In genomic region chr15:103285778-103286417, GRCm38 (mm10) we compare ENCODE assay signal across 10 mouse cellular contexts. TPM values are rescaled to one million over a fixed set of nuclear protein-coding genes. Genes with fewer than 3 reads are reported as not detected.
A peak's percentile ranks its signal among the peaks of the same experiment; 100 is the strongest.
DNase-seq lines count a peak whose midpoint lies in the region; ATAC-seq lines count a peak whose summit lies in the region.
"Had no signal": no experiment of that assay in that cellular context is flagged by ENCODE, and none has a peak within 500 bp of the region (broad histone marks: within the 10 kb centered on the region; RNA-seq: fewer than 3 reads in every experiment).

No protein-coding gene starts in this region.

- peak; percentile 68 to 77 for DNase-seq in layer of hippocampus, postnatal 10 days (ENCODE audit: low spot score in 2 of 2)
- DNase-seq in layer of hippocampus, adult 9-11 months: no peak
- peak; percentile 36 to 74 for DNase-seq in heart, adult 9 months (ENCODE audit: low spot score in 2 of 2)
- no peak for DNase-seq in spleen, postnatal 14 days (ENCODE audit: low spot score in 2 of 2)
- DNase-seq in urinary bladder, adult 2 months (ENCODE audit: low spot score): no peak

- WGBS in embryonic facial prominence, embryonic 13.5 days: 68% methylated on average over 1 of the region's 1 CpGs
- WGBS in limb, embryonic 13.5 days: 44% methylated on average over 1 of the region's 1 CpGs
- 44% methylated on average over 1 of the region's 1 CpGs for WGBS in neural tube, embryonic 15.5 days

- no peaks in the 10 kb centered on the region for H3K27me3 ChIP-seq in embryonic facial prominence, embryonic 13.5 days
- no peaks in the 10 kb centered on the region for H3K27me3 ChIP-seq in limb, embryonic 13.5 days
- H3K27me3 ChIP-seq in neural tube, embryonic 15.5 days (replicated peaks): no peaks in the 10 kb centered on the region
- H3K27me3 ChIP-seq: Patski had no signal

- H3K36me3 ChIP-seq in embryonic facial prominence, embryonic 13.5 days: peaks cover 33% of the 10 kb centered on the region
- peaks cover 15% of the 10 kb centered on the region for H3K36me3 ChIP-seq in limb, embryonic 13.5 days
- H3K36me3 ChIP-seq in neural tube, embryonic 15.5 days: peaks cover 9% of the 10 kb centered on the region; the same call in 1 of the 2 replicates

- no peak for ATAC-seq in embryonic facial prominence, embryonic 13.5 days (ENCODE audit: insufficient number of reproducible peaks, insufficient read depth, low FRiP score, low TSS enrichment, low read depth)
- no peak for ATAC-seq in limb, embryonic 13.5 days (ENCODE audit: low FRiP score, low read depth)
- ATAC-seq in neural tube, embryonic 15.5 days (ENCODE audit: low FRiP score): peak; percentile 40
- ATAC-seq: Patski had no signal

- no peaks in the 10 kb centered on the region for H3K9me3 ChIP-seq in embryonic facial prominence, embryonic 13.5 days
- H3K9me3 ChIP-seq in limb, embryonic 13.5 days: no peaks in the 10 kb centered on the region
- no peaks in the 10 kb centered on the region for H3K9me3 ChIP-seq in neural tube, embryonic 15.5 days (replicated peaks)

- peak overlapping the region; percentile 64 for H3K27ac ChIP-seq in embryonic facial prominence, embryonic 13.5 days
- peak overlapping the region; percentile 66 for H3K27ac ChIP-seq in limb, embryonic 13.5 days
- H3K27ac ChIP-seq in neural tube, embryonic 15.5 days (replicated peaks): peak overlapping the region; percentile 75

- no peak overlapping the region for H3K9ac ChIP-seq in embryonic facial prominence, embryonic 13.5 days
- H3K9ac ChIP-seq in limb, embryonic 13.5 days: no peak overlapping the region
- H3K9ac ChIP-seq in neural tube, embryonic 15.5 days (replicated peaks): no peak overlapping the region; the same call in 1 of the 2 replicates

- H3K4me2 ChIP-seq in embryonic facial prominence, embryonic 13.5 days: no peak overlapping the region
- no peak overlapping the region for H3K4me2 ChIP-seq in limb, embryonic 13.5 days (replicated peaks)
- no peak overlapping the region for H3K4me2 ChIP-seq in neural tube, embryonic 15.5 days

- H3K4me3 ChIP-seq in embryonic facial prominence, embryonic 13.5 days: no peak overlapping the region
- H3K4me3 ChIP-seq in limb, embryonic 13.5 days: no peak overlapping the region
- no peak overlapping the region for H3K4me3 ChIP-seq in neural tube, embryonic 15.5 days (replicated peaks)
- H3K4me3 ChIP-seq: erythroblast, embryonic 14.5 days had no signal

- H3K4me1 ChIP-seq in embryonic facial prominence, embryonic 13.5 days: peaks cover 24% of the 10 kb centered on the region
- peaks cover 52% of the 10 kb centered on the region for H3K4me1 ChIP-seq in limb, embryonic 13.5 days
- H3K4me1 ChIP-seq in neural tube, embryonic 15.5 days: peaks cover 35% of the 10 kb centered on the region

RNA-seq across cellular contexts. Expression of gene Copz1, which starts 13.4 kb away (rescaled TPM):
- 100 to 1,000 TPM; 111 to 112 TPM for total RNA-seq in layer of hippocampus, postnatal 10 days (2021)
- 254 and 287 TPM in 2 replicates for polyA plus RNA-seq in embryonic facial prominence, embryonic 13.5 days (2015; fragmentation: Nextera tagmentation; extraction: Ambion mirVana)
- 283 TPM in 2 replicates for polyA plus RNA-seq in limb, embryonic 13.5 days (2015; fragmentation: Nextera tagmentation; extraction: Ambion mirVana)
- 190 and 207 TPM in 2 replicates for polyA plus RNA-seq in neural tube, embryonic 15.5 days (2015; fragmentation: Nextera tagmentation; extraction: Ambion mirVana)
- 125 and 135 TPM in 2 replicates for polyA plus RNA-seq in urinary bladder, adult 2 months (2012; rRNA removed)

RNA-seq across cellular contexts. Expression of gene Gpr84, which starts 24.5 kb away (rescaled TPM):
- 1 to 10 TPM in 1 of 2 experiments, under 1 TPM in 1; 0.89 to 1.0 TPM for total RNA-seq in layer of hippocampus, postnatal 10 days (2021)
- 0.54 and 0.62 TPM in 2 replicates for polyA plus RNA-seq in embryonic facial prominence, embryonic 13.5 days (2015; fragmentation: Nextera tagmentation; extraction: Ambion mirVana)
- polyA plus RNA-seq in limb, embryonic 13.5 days (2015; fragmentation: Nextera tagmentation; extraction: Ambion mirVana): 0.34 and 0.41 TPM in 2 replicates
- polyA plus RNA-seq in neural tube, embryonic 15.5 days (2015; fragmentation: Nextera tagmentation; extraction: Ambion mirVana): 0.33 and 0.60 TPM in 2 replicates
- polyA plus RNA-seq in urinary bladder, adult 2 months (2012; rRNA removed): not detected in 2 replicates
- polyA plus RNA-seq: erythroblast, embryonic 14.5 days; Patski had no signal

RNA-seq across cellular contexts. Expression of gene Nfe2, which starts 27.7 kb away (rescaled TPM):
- total RNA-seq in layer of hippocampus, postnatal 10 days (2021): under 1 TPM in 1 of 2 experiments, not detected in 1; 0.39 TPM
- polyA plus RNA-seq in embryonic facial prominence, embryonic 13.5 days (2015; fragmentation: Nextera tagmentation; extraction: Ambion mirVana): 2.4 and 2.9 TPM in 2 replicates
- 2.8 and 3.8 TPM in 2 replicates for polyA plus RNA-seq in limb, embryonic 13.5 days (2015; fragmentation: Nextera tagmentation; extraction: Ambion mirVana)
- 0.99 and 4.6 TPM in 2 replicates for polyA plus RNA-seq in neural tube, embryonic 15.5 days (2015; fragmentation: Nextera tagmentation; extraction: Ambion mirVana)
- 0.28 and 0.34 TPM in 2 replicates for polyA plus RNA-seq in urinary bladder, adult 2 months (2012; rRNA removed)
- polyA plus RNA-seq: Patski had no signal

RNA-seq across cellular contexts. Expression of gene Hnrnpa1, which starts 45.7 kb away (rescaled TPM):
- 100 to 1,000 TPM; 399 to 417 TPM for total RNA-seq in layer of hippocampus, postnatal 10 days (2021)
- 1,090 and 1,133 TPM in 2 replicates for polyA plus RNA-seq in embryonic facial prominence, embryonic 13.5 days (2015; fragmentation: Nextera tagmentation; extraction: Ambion mirVana)
- 1,120 and 1,163 TPM in 2 replicates for polyA plus RNA-seq in limb, embryonic 13.5 days (2015; fragmentation: Nextera tagmentation; extraction: Ambion mirVana)
- 582 and 600 TPM in 2 replicates for polyA plus RNA-seq in neural tube, embryonic 15.5 days (2015; fragmentation: Nextera tagmentation; extraction: Ambion mirVana)
- polyA plus RNA-seq in urinary bladder, adult 2 months (2012; rRNA removed): 323 and 341 TPM in 2 replicates

RNA-seq across cellular contexts. Expression of gene Cbx5, which starts 46.3 kb away (rescaled TPM):
- 100 to 1,000 TPM; 181 to 188 TPM for total RNA-seq in layer of hippocampus, postnatal 10 days (2021)
- polyA plus RNA-seq in embryonic facial prominence, embryonic 13.5 days (2015; fragmentation: Nextera tagmentation; extraction: Ambion mirVana): 137 and 142 TPM in 2 replicates
- 153 and 166 TPM in 2 replicates for polyA plus RNA-seq in limb, embryonic 13.5 days (2015; fragmentation: Nextera tagmentation; extraction: Ambion mirVana)
- polyA plus RNA-seq in neural tube, embryonic 15.5 days (2015; fragmentation: Nextera tagmentation; extraction: Ambion mirVana): 102 and 107 TPM in 2 replicates
- 23.9 and 24.4 TPM in 2 replicates for polyA plus RNA-seq in urinary bladder, adult 2 months (2012; rRNA removed)

Comparison
In these comparisons a context has a peak if more than half of its experiments do, and no peak if none do; other contexts are left out.
1. DNase-seq: peak in layer of hippocampus, postnatal 10 days (2 of 2) and heart, adult 9 months (2 of 2); none in layer of hippocampus, adult 9-11 months (single experiment), spleen, postnatal 14 days (0 of 2) and urinary bladder, adult 2 months (single experiment).
2. Peak in every context shown above with its lines, with median percentiles within 50 percentile points of each other: H3K27ac ChIP-seq.